Mouse (Mus musculus) neural tube, embryonic 11.5 days (tissue): Measurements from ENCODE around the gene Fga. TPM values are rescaled to one million over a fixed set of nuclear protein-coding genes. Genes with fewer than 3 reads are reported as not detected.

Experiments
- ATAC-seq: fragments of 200-750 bp; cut with Nextera tagmentation; 2 replicates; pipeline ENCODE4 v1.8.0; 2017; ENCODE audit warnings: moderate number of reproducible peaks, mild to moderate bottlenecking, moderate TSS enrichment, moderate library complexity; ENCODE audit not compliant: insufficient read depth, low FRiP score, low TSS enrichment
- DNase-seq: peaks from one replicate; pipeline ENCODE4 v3.0.0-alpha.2; 2015; ENCODE audit warnings: low spot score
- H3K27ac ChIP-seq: fragments of 300-500 bp; sonication (generic); 2 replicates; pipeline ENCODE4 v1.5.1; 2014; ENCODE audit warnings: low read depth, mild to moderate bottlenecking, low read length
- H3K27me3 ChIP-seq: fragments of 300-500 bp; sonication (generic); 2 replicates; pipeline ENCODE4 v1.6.1; 2014; ENCODE audit warnings: mild to moderate bottlenecking, low read length, mixed read lengths; ENCODE audit not compliant: control insufficient read depth, insufficient read depth
- H3K36me3 ChIP-seq: fragments of 300-500 bp; sonication (generic); 2 replicates; pipeline ENCODE4 v1.6.1; 2014; ENCODE audit warnings: mild to moderate bottlenecking, low read length, moderate library complexity, mixed read lengths; ENCODE audit not compliant: control insufficient read depth, insufficient read depth
- H3K4me1 ChIP-seq: fragments of 300-500 bp; sonication (generic); 2 replicates; pipeline ENCODE4 v1.6.1; 2014; ENCODE audit warnings: low read length, mixed read lengths; ENCODE audit not compliant: control insufficient read depth, insufficient read depth
- H3K4me2 ChIP-seq: fragments of 300-500 bp; sonication (generic); 2 replicates; pipeline ENCODE4 v1.6.1; 2014; ENCODE audit warnings: low read depth, mild to moderate bottlenecking, moderate library complexity
- H3K4me3 ChIP-seq: fragments of 300-500 bp; sonication (generic); 2 replicates; pipeline ENCODE4 v1.5.1; 2014; ENCODE audit warnings: low read depth, low read length
- H3K9ac ChIP-seq: fragments of 300-500 bp; sonication (generic); 2 replicates; pipeline ENCODE4 v1.6.1; 2014; ENCODE audit warnings: mild to moderate bottlenecking, low read length
- H3K9me3 ChIP-seq: fragments of 300-500 bp; sonication (generic); 2 replicates; pipeline ENCODE4 v1.6.1; 2016; ENCODE audit warnings: low read length; ENCODE audit not compliant: control insufficient read depth
- WGBS: fragments of 180-500 bp; shearing (Covaris S2); extraction: QIAGEN DNeasy Blood & Tissue Kit; methylation state at CpG from one replicate; pipeline ENCODE4 v1.1.7; 2014; 5-methylcytosine and 5-hydroxymethylcytosine counted together
- polyA plus RNA-seq: library from polyadenylated mRNA; unstranded; fragments of >200 nt; fragmentation: Nextera tagmentation; extraction: Ambion mirVana; gene quantifications from 2 replicates; pipeline ENCODE4 v1.2.1, GENCODE M21; 2014

Fga gene
- polyA plus RNA-seq, 1 experiment from 2014 or later: not detected

DNA sequence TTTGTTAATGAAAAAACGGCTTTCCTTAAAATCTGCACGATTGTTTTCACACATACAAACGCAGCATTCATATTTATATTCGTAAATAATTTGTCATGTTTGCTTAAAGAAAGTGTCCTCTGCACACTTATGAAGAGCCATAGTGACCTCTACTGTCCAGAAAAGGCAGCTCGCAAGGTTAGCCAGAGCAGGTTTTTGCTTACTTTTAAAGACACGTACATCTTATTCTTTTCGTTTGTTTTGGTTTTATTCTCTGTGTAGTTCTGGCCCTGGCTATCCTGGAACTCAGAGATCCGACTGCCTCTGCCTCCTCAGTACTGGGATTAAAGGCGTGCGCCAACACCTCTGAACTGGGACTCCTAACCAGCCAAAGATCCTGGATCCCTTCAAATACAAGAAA lies 27.9 kb downstream of the Fga start:
- Histone ChIP-seq H3K9ac (no peak overlapping the region), H3K4me3 (no peak overlapping the region), H3K4me1 (no peaks in the 10 kb centered on the region; the same call in 1 of the 2 replicates), H3K4me2 (no peak overlapping the region), H3K36me3 (peaks cover 2% of the 10 kb centered on the region; the same call in 1 of the 2 replicates), H3K9me3 (no peaks in the 10 kb centered on the region), H3K27ac (no peak overlapping the region), H3K27me3 (no peaks in the 10 kb centered on the region)
- DNase-seq (peak; percentile 47), ATAC-seq (no peak)
- WGBS: 40% methylated on average over 10 of the region's 10 CpGs

DNA sequence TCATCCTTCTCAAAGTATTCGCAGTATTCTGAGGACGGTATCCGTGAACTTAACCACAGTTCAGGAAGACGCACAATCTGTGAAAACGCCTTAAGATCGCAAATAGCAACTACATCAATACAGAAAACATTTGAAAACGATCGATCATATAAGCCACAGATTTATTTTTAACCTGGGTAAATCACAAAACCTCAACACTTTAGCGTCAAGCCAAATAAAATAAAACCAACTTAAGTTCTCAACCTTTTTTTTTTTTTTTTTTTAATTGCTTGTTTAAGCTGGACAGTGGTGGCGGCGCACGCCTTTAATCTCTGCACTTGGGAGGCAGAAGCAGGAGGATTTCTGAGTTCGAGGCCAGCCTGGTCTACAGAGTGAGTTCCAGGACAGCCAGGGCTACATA lies 28.9 kb downstream of the Fga start:
- ATAC-seq: no peak
- Histone ChIP-seq H3K9ac (no peak overlapping the region), H3K36me3 (peaks cover 7% of the 10 kb centered on the region), H3K4me2 (peak overlapping the region; percentile 16; the same call in 1 of the 2 replicates), H3K27ac (no peak overlapping the region), H3K4me1 (no peaks in the 10 kb centered on the region; the same call in 1 of the 2 replicates), H3K4me3 (peak overlapping the region; percentile 84), H3K9me3 (no peaks in the 10 kb centered on the region), H3K27me3 (no peaks in the 10 kb centered on the region)
- DNase-seq: no peak
- WGBS: 33% methylated on average over 13 of the region's 13 CpGs

DNA sequence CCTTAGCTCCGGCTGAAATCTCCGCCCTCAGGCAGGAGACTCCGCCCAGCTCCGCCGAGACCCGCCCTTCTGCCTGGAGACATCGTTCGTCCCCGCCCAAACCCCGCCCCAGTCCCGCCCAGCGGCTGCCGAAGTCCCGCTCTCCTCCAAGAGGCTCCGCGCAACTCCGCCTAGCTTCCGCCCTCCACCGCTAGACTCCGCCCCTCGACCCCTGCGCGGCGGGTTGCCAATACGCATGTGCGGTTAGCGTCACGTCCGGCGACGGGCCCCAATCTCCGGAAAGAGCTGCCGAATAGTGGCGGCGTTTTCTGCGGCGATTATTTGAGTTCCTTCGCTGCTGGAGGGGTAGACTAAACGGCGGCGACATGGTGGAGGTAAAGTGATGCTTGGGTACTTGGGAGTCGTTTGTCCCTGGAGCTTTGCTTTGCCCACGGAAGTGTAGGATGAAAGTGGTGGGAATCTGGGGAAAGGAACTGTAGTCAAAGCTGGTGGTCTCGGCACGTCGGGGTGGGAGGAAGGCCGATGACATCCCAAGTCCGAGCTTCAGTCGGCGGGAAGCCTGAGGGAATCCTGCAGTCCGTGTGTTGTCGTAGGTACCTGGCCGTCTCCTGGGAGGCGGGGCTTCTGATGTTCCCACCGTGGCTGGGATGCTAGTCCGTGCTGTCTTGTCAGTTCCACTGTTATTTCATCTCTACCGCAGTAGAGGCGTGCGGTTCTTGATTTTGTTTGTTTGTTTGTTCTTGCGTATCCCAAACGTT lies 29.6 kb downstream of the Fga start, which contains the start of gene Plrg1:
TSS of gene Plrg1 (plus strand) at position 242 of the 758 bp plus-strand sequence.
- Histone ChIP-seq H3K27ac (no peak within 1 kb of the TSS), H3K27me3 (no peaks in the 10 kb centered on the region), H3K9ac (peak within 1 kb of the TSS; percentile 73), H3K9me3 (no peaks in the 10 kb centered on the region), H3K4me1 (no peaks in the 10 kb centered on the region; the same call in 1 of the 2 replicates), H3K4me2 (peak within 1 kb of the TSS; percentile 84), H3K4me3 (peak within 1 kb of the TSS; percentile 84), H3K36me3 (peaks cover 10% of the 10 kb centered on the region)
- under 1% methylated on average over 61 of the region's 61 CpGs for WGBS
- DNase-seq (peak; percentile 99), ATAC-seq (peak; percentile 98)

DNA sequence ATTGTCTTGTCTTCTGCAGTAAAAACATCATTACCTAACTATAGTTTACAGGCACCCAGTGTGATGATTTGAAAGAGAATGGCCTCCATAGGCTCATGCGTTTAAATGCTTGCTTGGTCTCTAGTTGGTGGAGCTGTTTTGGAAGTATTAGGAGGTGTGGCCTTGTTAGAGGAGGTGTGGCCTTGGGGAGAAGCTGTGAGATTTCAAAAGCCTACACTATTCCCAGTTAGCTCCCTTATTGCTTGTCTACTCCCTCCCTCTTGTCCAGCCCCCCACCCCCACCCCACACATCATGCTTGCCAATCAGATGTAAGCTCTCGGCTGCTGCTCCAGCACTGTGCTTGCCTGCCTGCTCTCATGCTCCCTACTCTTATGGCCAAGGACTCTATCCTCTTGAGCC lies 31.2 kb downstream of the Fga start:
- Histone ChIP-seq H3K9me3 (no peaks in the 10 kb centered on the region), H3K27ac (no peak overlapping the region), H3K27me3 (no peaks in the 10 kb centered on the region), H3K9ac (no peak overlapping the region), H3K36me3 (peaks cover 12% of the 10 kb centered on the region), H3K4me3 (no peak overlapping the region), H3K4me2 (no peak overlapping the region), H3K4me1 (no peaks in the 10 kb centered on the region; the same call in 1 of the 2 replicates)
- ATAC-seq (no peak), DNase-seq (no peak)
- WGBS: 93% methylated on average over 2 of the region's 2 CpGs

DNA sequence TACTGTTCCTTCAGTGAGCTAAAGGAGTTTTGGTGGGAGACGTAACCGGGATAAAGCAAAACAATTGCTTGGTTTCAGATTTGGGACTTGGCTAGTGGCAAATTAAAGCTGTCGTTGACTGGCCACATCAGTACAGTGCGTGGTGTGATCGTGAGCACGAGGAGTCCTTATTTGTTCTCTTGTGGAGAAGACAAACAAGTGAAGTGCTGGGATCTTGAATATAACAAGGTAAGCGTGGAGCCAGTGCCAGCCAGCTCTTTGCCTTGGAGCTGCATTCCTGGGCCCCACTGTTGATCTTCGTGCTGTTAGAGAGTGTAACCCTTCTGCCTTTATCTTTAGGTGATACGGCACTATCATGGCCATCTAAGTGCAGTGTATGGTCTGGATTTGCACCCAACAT lies 42.0 kb downstream of the Fga start:
- Histone ChIP-seq H3K27ac (no peak overlapping the region), H3K9me3 (no peaks in the 10 kb centered on the region), H3K4me1 (no peaks in the 10 kb centered on the region), H3K9ac (no peak overlapping the region), H3K4me2 (no peak overlapping the region), H3K36me3 (peaks cover 14% of the 10 kb centered on the region), H3K4me3 (no peak overlapping the region), H3K27me3 (no peaks in the 10 kb centered on the region)
- ATAC-seq: no peak
- 94% methylated on average over 9 of the region's 9 CpGs for WGBS
- DNase-seq: no peak

DNA sequence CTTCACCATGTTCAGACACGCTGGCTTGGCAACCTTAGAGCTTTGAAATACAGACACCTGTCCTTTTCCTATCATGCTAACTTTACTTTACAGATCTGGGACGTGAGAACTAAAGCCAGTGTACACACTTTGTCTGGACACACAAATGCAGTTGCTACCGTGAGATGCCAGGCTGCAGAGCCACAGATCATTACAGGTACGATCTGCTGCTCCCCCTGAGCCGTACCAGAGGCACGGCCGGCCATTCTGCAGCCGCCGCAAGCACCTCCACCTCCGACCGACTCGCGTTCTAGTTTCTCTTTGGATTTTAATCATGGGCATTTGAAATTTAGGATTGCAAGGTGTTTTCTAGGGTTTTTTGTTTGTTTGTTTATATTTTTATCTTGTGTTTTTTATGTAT lies 43.0 kb downstream of the Fga start:
- H3K36me3 ChIP-seq: peaks cover 14% of the 10 kb centered on the region
- no peak for ATAC-seq

DNA sequence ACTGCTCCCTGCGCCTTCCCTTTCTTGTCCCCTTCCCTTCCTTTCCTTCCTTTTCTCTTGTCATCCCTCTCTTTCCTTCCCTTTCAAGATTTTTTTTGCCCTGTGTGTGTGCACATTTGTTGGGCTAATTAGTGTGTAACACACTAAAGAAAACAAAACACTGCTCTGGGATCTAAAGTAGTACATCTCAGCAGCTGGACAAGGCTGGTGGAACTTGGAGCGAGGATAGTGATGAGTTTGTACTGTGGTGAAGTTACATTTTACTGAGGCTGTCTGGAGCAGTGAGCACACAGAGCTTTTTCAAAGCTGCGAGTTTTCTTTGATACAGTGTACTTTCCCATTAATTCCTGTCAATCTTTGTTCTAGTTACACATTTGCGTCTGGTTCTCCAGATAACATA lies 44.4 kb downstream of the Fga start:
- H3K4me2 ChIP-seq: no peak overlapping the region
- no peaks in the 10 kb centered on the region for H3K27me3 ChIP-seq
- H3K4me3 ChIP-seq: no peak overlapping the region
- no peaks in the 10 kb centered on the region for H3K9me3 ChIP-seq
- no peaks in the 10 kb centered on the region for H3K4me1 ChIP-seq
- WGBS: 89% methylated on average over 4 of the region's 4 CpGs
- no peak overlapping the region for H3K27ac ChIP-seq
- no peak for ATAC-seq
- peaks cover 14% of the 10 kb centered on the region for H3K36me3 ChIP-seq
- no peak overlapping the region for H3K9ac ChIP-seq
- DNase-seq: no peak

More for the DNA sequence above, 43.0 kb downstream of the Fga start:
- Histone ChIP-seq H3K4me3 (no peak overlapping the region), H3K27me3 (no peaks in the 10 kb centered on the region), H3K27ac (no peak overlapping the region), H3K9me3 (no peaks in the 10 kb centered on the region), H3K4me1 (no peaks in the 10 kb centered on the region), H3K4me2 (no peak overlapping the region), H3K9ac (no peak overlapping the region)
- DNase-seq: no peak
- 96% methylated on average over 13 of the region's 13 CpGs for whole genome bisulfite sequencing

DNA sequence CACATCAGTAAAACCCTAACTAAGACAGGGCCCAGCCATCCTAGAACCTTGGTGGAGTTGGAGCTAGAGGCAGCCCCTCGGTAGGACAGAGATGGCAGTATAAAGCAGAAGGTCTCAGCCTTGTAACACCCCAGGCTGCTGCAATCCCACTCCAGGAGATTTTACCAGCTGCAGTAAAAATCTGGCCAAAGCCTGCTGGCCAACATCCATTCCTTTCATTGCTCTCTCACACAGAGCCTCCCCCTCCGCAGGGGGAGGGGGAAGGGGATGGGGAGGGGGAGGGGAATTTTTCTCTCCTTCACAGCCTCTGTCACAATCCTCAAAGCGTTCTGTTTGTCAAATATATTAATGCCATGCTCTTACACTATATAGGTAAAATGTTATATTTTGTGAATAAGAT lies 50.7 kb downstream of the Fga start:
- ATAC-seq (peak; percentile 52), DNase-seq (no peak)
- Histone ChIP-seq H3K27me3 (no peaks in the 10 kb centered on the region), H3K36me3 (peaks cover 2% of the 10 kb centered on the region; the same call in 1 of the 2 replicates), H3K9ac (no peak overlapping the region; the same call in 1 of the 2 replicates), H3K9me3 (no peaks in the 10 kb centered on the region), H3K4me2 (no peak overlapping the region), H3K4me3 (no peak overlapping the region), H3K4me1 (peaks cover 8% of the 10 kb centered on the region), H3K27ac (no peak overlapping the region)
- WGBS: 10% methylated on average over 3 of the region's 3 CpGs

DNA sequence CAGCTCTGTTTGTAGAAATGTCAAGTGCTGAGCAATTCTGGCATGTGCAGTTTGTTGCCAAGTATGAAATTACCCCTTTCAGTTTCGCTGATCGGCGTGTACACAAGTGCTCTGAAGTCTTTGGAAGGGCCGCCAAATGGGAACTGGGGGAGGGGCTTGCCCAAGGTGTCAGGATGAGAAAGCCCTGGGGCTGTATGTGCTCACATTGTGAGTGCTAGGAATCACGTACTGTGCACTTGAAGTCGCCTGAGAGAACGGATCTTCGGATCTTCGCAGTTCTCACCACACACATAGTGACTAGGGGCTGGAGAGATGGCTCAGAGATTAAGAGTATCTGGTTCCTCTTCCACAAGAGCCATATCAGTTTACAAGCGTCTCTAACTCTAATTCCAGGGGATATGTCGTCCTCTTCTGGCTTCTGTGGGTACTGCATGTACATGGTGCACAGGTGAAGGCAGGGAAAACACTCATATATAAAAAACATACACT lies 54.7 kb downstream of the Fga start:
- Histone ChIP-seq H3K27me3 (no peaks in the 10 kb centered on the region), H3K9me3 (no peaks in the 10 kb centered on the region), H3K27ac (no peak overlapping the region), H3K9ac (no peak overlapping the region), H3K4me1 (peaks cover 8% of the 10 kb centered on the region), H3K4me2 (peak overlapping the region; percentile 46), H3K36me3 (no peaks in the 10 kb centered on the region), H3K4me3 (peak overlapping the region; percentile 10; the same call in 1 of the 2 replicates)
- ATAC-seq (0 out of 2 replicates have a peak, but pooled peaks have one; percentile 35), DNase-seq (peak; percentile 73)
- WGBS: 7% methylated on average over 11 of the region's 11 CpGs
